ENCODE assay signal across 12 mouse cellular contexts in the genomic region with DNA sequence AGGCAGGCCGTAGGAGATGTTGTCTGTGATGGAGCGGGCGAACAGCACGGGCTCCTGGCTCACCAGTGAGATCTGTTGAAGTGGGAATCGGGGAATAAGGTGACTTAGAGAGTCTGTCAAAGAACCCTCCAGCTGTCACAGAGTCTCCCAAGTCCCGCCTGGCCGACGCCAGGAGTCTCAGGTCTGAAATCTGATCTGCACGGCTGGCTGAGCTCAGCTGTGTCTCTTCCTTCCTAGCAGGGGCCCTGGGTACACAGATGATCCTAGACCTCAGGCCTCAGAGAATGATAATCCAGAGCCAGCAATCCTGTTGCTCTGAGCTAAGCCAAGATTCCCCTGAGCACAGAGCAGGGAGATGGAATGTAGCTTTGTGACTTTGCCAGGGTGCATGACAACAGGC. TPM values are rescaled to one million over a fixed set of nuclear protein-coding genes. Genes with fewer than 3 reads are reported as not detected.
DNase-seq lines count a peak whose midpoint lies in the region; ATAC-seq and TF ChIP-seq lines count a peak whose summit lies in the region.
"Had no signal": no experiment of that assay in that cellular context is flagged by ENCODE, and none has a peak within 500 bp of the region (broad histone marks: within the 10 kb centered on the region; RNA-seq: fewer than 3 reads in every experiment).

No protein-coding gene starts in this region.

- no peak for TF ChIP-seq CTCF in heart, postnatal 0 days (IDR thresholded peaks at IDR 0.05; ENCODE audit: low read depth)
- TF ChIP-seq CTCF in midbrain, postnatal 0 days (IDR thresholded peaks at IDR 0.05): no peak

- intact Hi-C loops in heart, postnatal 25 days (cut with DNase I): loop anchor here (5.0 kb wide), 1 partner anchor 41 kb away; a partner anchor contains a TSS

- TF ChIP-seq EP300 in heart, postnatal 0 days (IDR thresholded peaks at IDR 0.05; ENCODE audit: low read depth): no peak

- no peak for ATAC-seq in heart, postnatal 0 days (ENCODE audit: insufficient read depth, low read depth)
- ATAC-seq in midbrain, postnatal 0 days (ENCODE audit: low FRiP score): no peak
- no peak for ATAC-seq in midbrain, embryonic 15.5 days (replicated peaks)
- peak; percentile 72 for ATAC-seq in embryonic facial prominence, embryonic 14.5 days (ENCODE audit: low read depth)
- ATAC-seq: activated CD4-positive, CD25-positive, alpha-beta regulatory T cell, adult 4 months had no signal

- H3K27ac ChIP-seq in heart, postnatal 0 days (ENCODE audit: low read depth): peak overlapping the region; percentile 46; the same call in 1 of the 2 replicates
- no peak overlapping the region for H3K27ac ChIP-seq in midbrain, postnatal 0 days (ENCODE audit: low read depth, low read length)
- no peak overlapping the region for H3K27ac ChIP-seq in midbrain, embryonic 15.5 days
- peak overlapping the region; percentile 48; the same call in 1 of the 2 replicates for H3K27ac ChIP-seq in embryonic facial prominence, embryonic 14.5 days (replicated peaks; ENCODE audit: low read depth, low read length)
- H3K27ac ChIP-seq: layer of hippocampus, adult 2 months; neural tube, embryonic 13.5 days had no signal

- DNase-seq in heart, postnatal 0 days (ENCODE audit: low spot score): no peak
- DNase-seq in heart, postnatal 25 days (ENCODE audit: low spot score): no peak
- DNase-seq in midbrain, postnatal 0 days (ENCODE audit: low spot score): peak; percentile 48
- DNase-seq in embryonic facial prominence, embryonic 14.5 days (ENCODE audit: low spot score): peak; percentile 80
- DNase-seq in skeletal muscle tissue, adult 2 months (ENCODE audit: low read depth, low spot score): peak; percentile 82
- no peak for DNase-seq in urinary bladder, adult 2 months (ENCODE audit: low spot score)
- no peak for DNase-seq in frontal cortex, postnatal 36 days (ENCODE audit: low spot score in 2 of 2)
- DNase-seq: right cerebral cortex, postnatal 25 days had no signal

- H3K36me3 ChIP-seq in heart, postnatal 0 days (replicated peaks; ENCODE audit: control insufficient read depth, insufficient read depth, low read length): no peaks in the 10 kb centered on the region
- H3K36me3 ChIP-seq in midbrain, postnatal 0 days (ENCODE audit: insufficient read depth, low read length): peaks cover 21% of the 10 kb centered on the region
- H3K36me3 ChIP-seq in midbrain, embryonic 15.5 days (replicated peaks): no peaks in the 10 kb centered on the region
- no peaks in the 10 kb centered on the region for H3K36me3 ChIP-seq in embryonic facial prominence, embryonic 14.5 days (ENCODE audit: control insufficient read depth, insufficient read depth, low read length)
- H3K36me3 ChIP-seq: neural tube, embryonic 13.5 days had no signal

- no peak overlapping the region for H3K9ac ChIP-seq in heart, postnatal 0 days (replicated peaks; ENCODE audit: low read depth, low read length)
- H3K9ac ChIP-seq in midbrain, postnatal 0 days (replicated peaks; ENCODE audit: low read length, poor library complexity, severe bottlenecking): no peak overlapping the region
- no peak overlapping the region for H3K9ac ChIP-seq in midbrain, embryonic 15.5 days
- H3K9ac ChIP-seq in embryonic facial prominence, embryonic 14.5 days (ENCODE audit: low read depth, low read length): no peak overlapping the region
- H3K9ac ChIP-seq: neural tube, embryonic 13.5 days had no signal

- 49% methylated on average over 9 of the region's 9 CpGs for WGBS in heart, postnatal 0 days
- WGBS in midbrain, postnatal 0 days: 46% methylated on average over 9 of the region's 9 CpGs
- WGBS in midbrain, embryonic 15.5 days: 48% methylated on average over 9 of the region's 9 CpGs
- WGBS in embryonic facial prominence, embryonic 14.5 days: 30% methylated on average over 8 of the region's 9 CpGs

- no peaks in the 10 kb centered on the region for H3K9me3 ChIP-seq in heart, postnatal 0 days (replicated peaks; ENCODE audit: control insufficient read depth, low read length)
- no peaks in the 10 kb centered on the region for H3K9me3 ChIP-seq in midbrain, postnatal 0 days (ENCODE audit: low read length)
- no peaks in the 10 kb centered on the region for H3K9me3 ChIP-seq in midbrain, embryonic 15.5 days
- H3K9me3 ChIP-seq in embryonic facial prominence, embryonic 14.5 days (ENCODE audit: control insufficient read depth, low read length): no peaks in the 10 kb centered on the region
- H3K9me3 ChIP-seq: neural tube, embryonic 13.5 days had no signal

- H3K4me3 ChIP-seq in heart, postnatal 0 days (ENCODE audit: low read depth, low read length): no peak overlapping the region
- H3K4me3 ChIP-seq in midbrain, postnatal 0 days (ENCODE audit: low read depth, low read length): no peak overlapping the region
- H3K4me3 ChIP-seq in midbrain, embryonic 15.5 days: no peak overlapping the region
- no peak overlapping the region for H3K4me3 ChIP-seq in embryonic facial prominence, embryonic 14.5 days (ENCODE audit: low read depth, low read length)
- H3K4me3 ChIP-seq: layer of hippocampus, adult 2 months; neural tube, embryonic 13.5 days had no signal

- H3K27me3 ChIP-seq in heart, postnatal 0 days (ENCODE audit: control insufficient read depth, insufficient read depth, low read length): no peaks in the 10 kb centered on the region
- H3K27me3 ChIP-seq in midbrain, postnatal 0 days (ENCODE audit: insufficient read depth, low read length): no peaks in the 10 kb centered on the region
- H3K27me3 ChIP-seq in midbrain, embryonic 15.5 days (replicated peaks): no peaks in the 10 kb centered on the region
- H3K27me3 ChIP-seq in embryonic facial prominence, embryonic 14.5 days (replicated peaks; ENCODE audit: control insufficient read depth, insufficient read depth, low read length): no peaks in the 10 kb centered on the region

- H3K4me2 ChIP-seq in heart, postnatal 0 days (ENCODE audit: low read depth, low read length): no peak overlapping the region
- no peak overlapping the region for H3K4me2 ChIP-seq in midbrain, postnatal 0 days (ENCODE audit: low read depth, low read length, poor library complexity, severe bottlenecking)
- no peak overlapping the region for H3K4me2 ChIP-seq in midbrain, embryonic 15.5 days
- no peak overlapping the region for H3K4me2 ChIP-seq in embryonic facial prominence, embryonic 14.5 days (ENCODE audit: low read depth, low read length)
- H3K4me2 ChIP-seq: neural tube, embryonic 13.5 days had no signal

- H3K4me1 ChIP-seq in heart, postnatal 0 days (ENCODE audit: control insufficient read depth, insufficient read depth): peaks cover 6% of the 10 kb centered on the region
- no peaks in the 10 kb centered on the region for H3K4me1 ChIP-seq in midbrain, postnatal 0 days (ENCODE audit: insufficient read depth, low read length)
- 0 out of 2 replicates have a peak, but pooled peaks cover 3% of the 10 kb centered on the region for H3K4me1 ChIP-seq in midbrain, embryonic 15.5 days
- peaks cover under 1% of the 10 kb centered on the region; the same call in 1 of the 2 replicates for H3K4me1 ChIP-seq in embryonic facial prominence, embryonic 14.5 days (ENCODE audit: control insufficient read depth, insufficient read depth, low read length)

RNA-seq across cellular contexts. Expression of a gene that starts 21.9 kb away (rescaled TPM):
- 1.8 and 5.4 TPM in 2 replicates for total RNA-seq in heart, postnatal 0 days (2014; rRNA removed; ENCODE audit: low replicate concordance)
- 2.3 and 3.0 TPM in 2 replicates for polyA plus RNA-seq in heart, postnatal 0 days (2015; fragmentation: Nextera tagmentation; extraction: Ambion mirVana)
- total RNA-seq in heart, postnatal 25 days (2021): 1 to 10 TPM; 8.0 to 9.0 TPM
- total RNA-seq in midbrain, postnatal 0 days (2014; rRNA removed): 41.7 and 42.1 TPM in 2 replicates
- 29.6 and 30.1 TPM in 2 replicates for polyA plus RNA-seq in midbrain, postnatal 0 days (2015; fragmentation: Nextera tagmentation; extraction: Ambion mirVana)
- polyA plus RNA-seq in midbrain, embryonic 15.5 days (2015; fragmentation: Nextera tagmentation; extraction: Ambion mirVana): 16.0 and 17.7 TPM in 2 replicates
- 2.1 and 2.3 TPM in 2 replicates for polyA plus RNA-seq in embryonic facial prominence, embryonic 14.5 days (2014; fragmentation: Nextera tagmentation; extraction: Ambion mirVana)
- polyA plus RNA-seq in urinary bladder, adult 2 months (2012; rRNA removed): 2.2 and 3.8 TPM in 2 replicates

RNA-seq across cellular contexts. Expression of a gene that starts 38.4 kb away (rescaled TPM):
- total RNA-seq in heart, postnatal 0 days (2014; rRNA removed; ENCODE audit: low replicate concordance): 37.6 and 55.1 TPM in 2 replicates
- 19.0 and 19.3 TPM in 2 replicates for polyA plus RNA-seq in heart, postnatal 0 days (2015; fragmentation: Nextera tagmentation; extraction: Ambion mirVana)
- total RNA-seq in heart, postnatal 25 days (2021): 10 to 100 TPM; 12.5 to 13.9 TPM
- total RNA-seq in midbrain, postnatal 0 days (2014; rRNA removed): 54.5 and 70.4 TPM in 2 replicates
- 36.2 and 39.5 TPM in 2 replicates for polyA plus RNA-seq in midbrain, postnatal 0 days (2015; fragmentation: Nextera tagmentation; extraction: Ambion mirVana)
- 37.7 and 38.0 TPM in 2 replicates for polyA plus RNA-seq in midbrain, embryonic 15.5 days (2015; fragmentation: Nextera tagmentation; extraction: Ambion mirVana)
- polyA plus RNA-seq in embryonic facial prominence, embryonic 14.5 days (2014; fragmentation: Nextera tagmentation; extraction: Ambion mirVana): 14.3 and 16.1 TPM in 2 replicates
- 24.8 and 32.2 TPM in 2 replicates for polyA plus RNA-seq in urinary bladder, adult 2 months (2012; rRNA removed)

RNA-seq across cellular contexts. Expression of a gene that starts 41.6 kb away (rescaled TPM):
- total RNA-seq in heart, postnatal 0 days (2014; rRNA removed; ENCODE audit: low replicate concordance): 51.4 and 59.6 TPM in 2 replicates
- 44.5 and 55.7 TPM in 2 replicates for polyA plus RNA-seq in heart, postnatal 0 days (2015; fragmentation: Nextera tagmentation; extraction: Ambion mirVana)
- total RNA-seq in heart, postnatal 25 days (2021): 10 to 100 TPM; 18.2 to 18.6 TPM
- 52.3 and 75.5 TPM in 2 replicates for total RNA-seq in midbrain, postnatal 0 days (2014; rRNA removed)
- polyA plus RNA-seq in midbrain, postnatal 0 days (2015; fragmentation: Nextera tagmentation; extraction: Ambion mirVana): 54.3 and 56.2 TPM in 2 replicates
- 66.7 and 73.7 TPM in 2 replicates for polyA plus RNA-seq in midbrain, embryonic 15.5 days (2015; fragmentation: Nextera tagmentation; extraction: Ambion mirVana)
- 30.4 and 31.7 TPM in 2 replicates for polyA plus RNA-seq in embryonic facial prominence, embryonic 14.5 days (2014; fragmentation: Nextera tagmentation; extraction: Ambion mirVana)
- polyA plus RNA-seq in urinary bladder, adult 2 months (2012; rRNA removed): 34.2 and 38.8 TPM in 2 replicates

RNA-seq across cellular contexts. Expression of a gene that starts 42.2 kb away (rescaled TPM):
- 12.2 and 18.0 TPM in 2 replicates for total RNA-seq in heart, postnatal 0 days (2014; rRNA removed; ENCODE audit: low replicate concordance)
- 70.7 and 76.9 TPM in 2 replicates for polyA plus RNA-seq in heart, postnatal 0 days (2015; fragmentation: Nextera tagmentation; extraction: Ambion mirVana)
- total RNA-seq in heart, postnatal 25 days (2021): 10 to 100 TPM; 36.2 to 43.0 TPM
- 40.8 and 47.3 TPM in 2 replicates for total RNA-seq in midbrain, postnatal 0 days (2014; rRNA removed)
- polyA plus RNA-seq in midbrain, postnatal 0 days (2015; fragmentation: Nextera tagmentation; extraction: Ambion mirVana): 120 and 124 TPM in 2 replicates
- 79.6 and 81.1 TPM in 2 replicates for polyA plus RNA-seq in midbrain, embryonic 15.5 days (2015; fragmentation: Nextera tagmentation; extraction: Ambion mirVana)
- polyA plus RNA-seq in embryonic facial prominence, embryonic 14.5 days (2014; fragmentation: Nextera tagmentation; extraction: Ambion mirVana): 76.5 and 77.5 TPM in 2 replicates
- 62.5 and 67.0 TPM in 2 replicates for polyA plus RNA-seq in urinary bladder, adult 2 months (2012; rRNA removed)

Comparison
In these comparisons a context has a peak if more than half of its experiments do, and no peak if none do; other contexts are left out.
1. DNase-seq: peak in midbrain, postnatal 0 days (single experiment), embryonic facial prominence, embryonic 14.5 days (single experiment) and skeletal muscle tissue, adult 2 months (single experiment); none in heart, postnatal 0 days (single experiment), heart, postnatal 25 days (single experiment), urinary bladder, adult 2 months (single experiment) and frontal cortex, postnatal 36 days (0 of 2).
2. H3K27ac ChIP-seq: peak in heart, postnatal 0 days (single experiment) and embryonic facial prominence, embryonic 14.5 days (single experiment); none in midbrain, postnatal 0 days (single experiment) and midbrain, embryonic 15.5 days (single experiment).